Mouse (Mus musculus): Measurements from ENCODE around the gene Dennd1b. TPM values are rescaled to one million over a fixed set of nuclear protein-coding genes. Genes with fewer than 3 reads are reported as not detected.

Dennd1b gene
- polyA plus RNA-seq, 1 experiment from 2014 or later, result 14.3 TPM

DNA sequence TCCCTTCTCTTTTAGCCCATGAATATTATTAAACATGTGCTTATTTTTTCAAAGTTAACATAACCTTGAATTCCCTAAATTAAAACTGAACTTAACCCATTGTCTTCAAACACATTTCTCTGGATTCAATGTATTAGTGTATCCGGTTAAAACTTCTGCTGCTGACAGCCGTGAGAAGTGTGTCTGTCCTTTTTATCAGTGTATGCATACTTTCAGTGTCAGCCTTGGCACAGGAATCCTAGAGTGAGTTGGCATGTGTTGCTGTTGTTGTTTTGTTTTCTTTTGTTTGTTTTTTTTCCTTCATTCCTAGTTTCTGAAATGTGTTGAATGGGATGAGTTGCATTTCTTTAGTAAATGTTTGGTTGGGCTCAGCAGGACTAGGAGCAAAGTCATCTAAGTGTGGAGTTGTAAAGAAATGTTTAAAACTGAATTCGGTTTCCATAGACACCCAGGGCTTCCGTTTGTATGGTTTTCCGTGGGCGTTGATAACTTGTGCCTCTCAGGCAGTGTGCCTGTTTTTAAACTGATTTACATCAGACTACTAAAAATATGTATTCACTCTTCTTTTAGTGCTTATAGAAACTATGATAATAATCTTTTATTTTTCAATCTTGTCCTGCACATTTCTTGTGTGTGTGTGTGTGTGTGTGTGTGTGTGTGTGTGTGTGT lies 217.4 kb downstream of the Dennd1b start:
- Histone ChIP-seq H3K4me1 (ENCODE audit: control insufficient read depth, insufficient read depth, low read length) (peaks cover 4% of the 10 kb centered on the region; the same call in 1 of the 2 replicates), H3K36me3 (ENCODE audit: control insufficient read depth, insufficient read depth, low read length) (no peaks in the 10 kb centered on the region), H3K4me3 (ENCODE audit: low read depth, low read length) (no peak overlapping the region), H3K4me2 (no peak overlapping the region), H3K9me3 (replicated peaks; ENCODE audit: control insufficient read depth, low read length) (no peaks in the 10 kb centered on the region), H3K27me3 (ENCODE audit: control insufficient read depth, insufficient read depth, low read length) (no peaks in the 10 kb centered on the region), H3K27ac (ENCODE audit: low read depth, low read length) (no peak overlapping the region), H3K9ac (ENCODE audit: low read depth, low read length) (no peak overlapping the region)
- 40% methylated on average over 6 of the region's 6 CpGs for WGBS (ENCODE audit: insufficient replicate concordance)
- no peak for ATAC-seq (replicated peaks; ENCODE audit: insufficient number of reproducible peaks, low FRiP score, low TSS enrichment)

DNA sequence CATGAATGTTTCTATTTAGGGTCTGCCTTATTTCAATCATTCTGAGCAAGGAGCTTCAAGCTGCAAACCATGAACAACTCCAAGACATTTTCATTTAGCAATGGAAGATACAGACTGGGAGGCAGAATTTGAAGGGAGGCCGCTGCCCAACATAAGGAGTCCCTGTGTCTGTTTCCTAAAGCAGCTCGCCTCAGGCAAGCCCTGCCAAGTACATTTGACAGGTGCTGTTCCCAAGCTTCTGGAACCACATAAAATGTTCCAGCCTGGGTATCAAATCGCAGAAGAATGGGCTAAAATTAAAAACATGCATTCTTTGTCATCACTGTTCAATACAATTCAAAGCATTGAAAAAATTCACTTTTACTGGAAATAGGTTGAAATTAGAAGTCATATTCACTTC lies 229.4 kb downstream of the Dennd1b start:
- peaks cover 8% of the 10 kb centered on the region; the same call in 1 of the 2 replicates for H3K4me1 ChIP-seq (ENCODE audit: control insufficient read depth, insufficient read depth, low read length)
- no peaks in the 10 kb centered on the region for H3K27me3 ChIP-seq (ENCODE audit: control insufficient read depth, insufficient read depth, low read length)
- no peak overlapping the region for H3K4me2 ChIP-seq
- no peak overlapping the region for H3K9ac ChIP-seq (ENCODE audit: low read depth, low read length)
- no peak for ATAC-seq (replicated peaks; ENCODE audit: insufficient number of reproducible peaks, low FRiP score, low TSS enrichment)
- H3K36me3 ChIP-seq (ENCODE audit: control insufficient read depth, insufficient read depth, low read length), result no peaks in the 10 kb centered on the region
- H3K9me3 ChIP-seq (replicated peaks; ENCODE audit: control insufficient read depth, low read length), result no peaks in the 10 kb centered on the region
- no peak overlapping the region for H3K27ac ChIP-seq (ENCODE audit: low read depth, low read length)
- WGBS (ENCODE audit: insufficient replicate concordance), result 61% methylated on average over 3 of the region's 3 CpGs
- H3K4me3 ChIP-seq (ENCODE audit: low read depth, low read length), result no peak overlapping the region

DNA sequence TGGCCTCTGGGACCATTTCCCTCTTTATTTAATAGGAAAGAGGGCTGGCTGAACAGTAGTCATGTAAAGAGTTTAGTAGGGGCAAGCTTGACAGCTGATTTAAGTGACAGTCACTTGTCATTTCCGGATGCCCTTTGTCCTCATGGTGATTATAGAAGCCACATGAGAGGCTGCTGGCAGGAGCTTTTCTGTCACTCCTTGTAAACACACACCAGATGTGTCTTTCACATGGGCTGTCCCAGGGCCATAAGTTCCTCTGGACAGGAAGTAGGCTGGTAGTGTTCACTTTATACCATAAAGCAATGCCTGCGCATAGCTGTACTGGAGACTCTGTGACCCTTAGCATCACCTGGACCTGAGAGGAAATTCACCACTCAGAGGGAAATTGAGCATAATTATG lies 230.8 kb downstream of the Dennd1b start:
- 55% methylated on average over 2 of the region's 2 CpGs for WGBS (ENCODE audit: insufficient replicate concordance)

GRCm38 (mm10) chr1:139194428-139195028 lies 231.3 kb downstream of the Dennd1b start:
- peaks cover 8% of the 10 kb centered on the region; the same call in 1 of the 2 replicates for H3K4me1 ChIP-seq (ENCODE audit: control insufficient read depth, insufficient read depth, low read length)
- 16% methylated on average over 5 of the region's 5 CpGs for WGBS (ENCODE audit: insufficient replicate concordance)
- no peak for ATAC-seq (replicated peaks; ENCODE audit: insufficient number of reproducible peaks, low FRiP score, low TSS enrichment)

More for the DNA sequence above, 230.8 kb downstream of the Dennd1b start:
- H3K4me2 ChIP-seq, result no peak overlapping the region
- H3K4me3 ChIP-seq (ENCODE audit: low read depth, low read length), result no peak overlapping the region
- no peaks in the 10 kb centered on the region for H3K27me3 ChIP-seq (ENCODE audit: control insufficient read depth, insufficient read depth, low read length)
- no peak overlapping the region for H3K27ac ChIP-seq (ENCODE audit: low read depth, low read length)
- no peak for ATAC-seq (replicated peaks; ENCODE audit: insufficient number of reproducible peaks, low FRiP score, low TSS enrichment)
- H3K9me3 ChIP-seq (replicated peaks; ENCODE audit: control insufficient read depth, low read length), result no peaks in the 10 kb centered on the region
- no peak overlapping the region for H3K9ac ChIP-seq (ENCODE audit: low read depth, low read length)
- peaks cover 8% of the 10 kb centered on the region; the same call in 1 of the 2 replicates for H3K4me1 ChIP-seq (ENCODE audit: control insufficient read depth, insufficient read depth, low read length)
- H3K36me3 ChIP-seq (ENCODE audit: control insufficient read depth, insufficient read depth, low read length), result no peaks in the 10 kb centered on the region

GRCm38 (mm10) chr1:139203026-139203425 lies 239.8 kb downstream of the Dennd1b start:
- H3K4me2 ChIP-seq, result no peak overlapping the region
- H3K36me3 ChIP-seq (ENCODE audit: control insufficient read depth, insufficient read depth, low read length), result no peaks in the 10 kb centered on the region
- H3K27ac ChIP-seq (ENCODE audit: low read depth, low read length), result no peak overlapping the region
- no peaks in the 10 kb centered on the region for H3K4me1 ChIP-seq (ENCODE audit: control insufficient read depth, insufficient read depth, low read length)
- H3K27me3 ChIP-seq (ENCODE audit: control insufficient read depth, insufficient read depth, low read length), result no peaks in the 10 kb centered on the region
- no peak for ATAC-seq (replicated peaks; ENCODE audit: insufficient number of reproducible peaks, low FRiP score, low TSS enrichment)
- H3K9me3 ChIP-seq (replicated peaks; ENCODE audit: control insufficient read depth, low read length), result no peaks in the 10 kb centered on the region
- WGBS (ENCODE audit: insufficient replicate concordance), result 42% methylated on average over 5 of the region's 5 CpGs
- no peak overlapping the region for H3K4me3 ChIP-seq (ENCODE audit: low read depth, low read length)
- no peak overlapping the region for H3K9ac ChIP-seq (ENCODE audit: low read depth, low read length)

More at GRCm38 (mm10) chr1:139194428-139195028, 231.3 kb downstream of the Dennd1b start:
- Histone ChIP-seq H3K9ac (ENCODE audit: low read depth, low read length) (no peak overlapping the region), H3K27me3 (ENCODE audit: control insufficient read depth, insufficient read depth, low read length) (no peaks in the 10 kb centered on the region), H3K9me3 (replicated peaks; ENCODE audit: control insufficient read depth, low read length) (no peaks in the 10 kb centered on the region), H3K27ac (ENCODE audit: low read depth, low read length) (no peak overlapping the region), H3K36me3 (ENCODE audit: control insufficient read depth, insufficient read depth, low read length) (no peaks in the 10 kb centered on the region), H3K4me2 (no peak overlapping the region), H3K4me3 (ENCODE audit: low read depth, low read length) (no peak overlapping the region)

- H3K4me3 ChIP-seq (ENCODE audit: low read depth, low read length), result no peak overlapping the region
- no peaks in the 10 kb centered on the region for H3K36me3 ChIP-seq (ENCODE audit: control insufficient read depth, insufficient read depth, low read length)
- WGBS (ENCODE audit: insufficient replicate concordance), result 71% methylated on average over 4 of the region's 4 CpGs
- H3K4me1 ChIP-seq (ENCODE audit: control insufficient read depth, insufficient read depth, low read length), result peaks cover 4% of the 10 kb centered on the region; the same call in 1 of the 2 replicates
- ATAC-seq (replicated peaks; ENCODE audit: insufficient number of reproducible peaks, low FRiP score, low TSS enrichment), result no peak
- no peaks in the 10 kb centered on the region for H3K9me3 ChIP-seq (replicated peaks; ENCODE audit: control insufficient read depth, low read length)
- H3K27ac ChIP-seq (ENCODE audit: low read depth, low read length), result no peak overlapping the region
- no peak overlapping the region for H3K9ac ChIP-seq (ENCODE audit: low read depth, low read length)
- no peak overlapping the region for H3K4me2 ChIP-seq
- no peaks in the 10 kb centered on the region for H3K27me3 ChIP-seq (ENCODE audit: control insufficient read depth, insufficient read depth, low read length)
Measured at GRCm38 (mm10) chr1:139206259-139206658, 243.0 kb downstream of the Dennd1b start.

DNA sequence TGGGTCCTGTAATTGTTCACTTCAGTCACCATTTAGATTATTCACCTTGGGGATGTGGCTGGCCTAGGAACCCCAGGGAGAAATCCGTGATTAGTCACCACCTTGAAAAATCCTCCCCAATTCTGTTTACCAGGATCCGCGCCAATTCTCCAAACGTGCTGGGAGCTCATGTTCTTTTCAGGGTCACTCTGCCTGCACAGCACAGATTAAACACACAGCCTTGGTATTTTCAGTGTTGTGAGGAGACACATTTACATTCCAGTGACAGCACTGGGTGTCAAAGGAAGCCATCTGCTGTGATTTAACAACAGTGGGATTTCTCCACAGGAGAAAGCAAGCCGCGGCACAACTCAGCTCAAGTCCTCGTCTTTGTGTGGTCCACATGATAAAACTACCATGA lies 246.6 kb downstream of the Dennd1b start:
- WGBS (ENCODE audit: insufficient replicate concordance), result 35% methylated on average over 7 of the region's 7 CpGs
- ATAC-seq (replicated peaks; ENCODE audit: insufficient number of reproducible peaks, low FRiP score, low TSS enrichment), result no peak
- Histone ChIP-seq H3K36me3 (ENCODE audit: control insufficient read depth, insufficient read depth, low read length) (no peaks in the 10 kb centered on the region), H3K4me3 (ENCODE audit: low read depth, low read length) (no peak overlapping the region), H3K4me2 (no peak overlapping the region), H3K27me3 (ENCODE audit: control insufficient read depth, insufficient read depth, low read length) (no peaks in the 10 kb centered on the region), H3K9ac (ENCODE audit: low read depth, low read length) (no peak overlapping the region), H3K4me1 (ENCODE audit: control insufficient read depth, insufficient read depth, low read length) (peaks cover 4% of the 10 kb centered on the region; the same call in 1 of the 2 replicates), H3K27ac (ENCODE audit: low read depth, low read length) (no peak overlapping the region), H3K9me3 (replicated peaks; ENCODE audit: control insufficient read depth, low read length) (no peaks in the 10 kb centered on the region)

DNA sequence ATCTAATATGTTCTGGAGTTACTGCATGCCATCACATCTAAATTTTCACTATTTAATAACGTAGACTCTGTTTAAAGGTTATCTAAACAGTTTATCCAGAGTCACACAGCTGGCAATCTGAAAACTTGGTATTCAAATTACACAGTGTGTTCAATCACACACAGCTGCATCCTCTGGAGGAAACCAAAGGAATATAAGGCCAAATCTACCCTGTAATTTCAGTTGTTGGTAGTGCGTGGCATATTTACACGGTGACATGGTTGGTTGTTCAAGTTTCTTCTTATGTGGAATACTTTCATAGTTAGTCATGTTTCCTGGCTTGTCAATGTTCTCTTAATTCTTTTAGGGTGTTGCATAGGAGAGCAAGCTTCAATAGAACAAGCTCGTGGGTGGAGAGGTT lies 247.3 kb downstream of the Dennd1b start:
- H3K36me3 ChIP-seq (ENCODE audit: control insufficient read depth, insufficient read depth, low read length), result no peaks in the 10 kb centered on the region
- H3K4me3 ChIP-seq (ENCODE audit: low read depth, low read length), result no peak overlapping the region
- H3K9ac ChIP-seq (ENCODE audit: low read depth, low read length), result no peak overlapping the region
- ATAC-seq (replicated peaks; ENCODE audit: insufficient number of reproducible peaks, low FRiP score, low TSS enrichment), result no peak
- 71% methylated on average over 4 of the region's 4 CpGs for WGBS (ENCODE audit: insufficient replicate concordance)
- H3K9me3 ChIP-seq (replicated peaks; ENCODE audit: control insufficient read depth, low read length), result no peaks in the 10 kb centered on the region
- no peak overlapping the region for H3K4me2 ChIP-seq
- H3K4me1 ChIP-seq (ENCODE audit: control insufficient read depth, insufficient read depth, low read length), result peaks cover 4% of the 10 kb centered on the region; the same call in 1 of the 2 replicates
- H3K27ac ChIP-seq (ENCODE audit: low read depth, low read length), result no peak overlapping the region
- no peaks in the 10 kb centered on the region for H3K27me3 ChIP-seq (ENCODE audit: control insufficient read depth, insufficient read depth, low read length)

GRCm38 (mm10) chr1:139215311-139215710 lies 252.1 kb downstream of the Dennd1b start:
- H3K36me3 ChIP-seq (ENCODE audit: control insufficient read depth, insufficient read depth, low read length), result no peaks in the 10 kb centered on the region
- H3K9me3 ChIP-seq (replicated peaks; ENCODE audit: control insufficient read depth, low read length), result no peaks in the 10 kb centered on the region
- no peak for ATAC-seq (replicated peaks; ENCODE audit: insufficient number of reproducible peaks, low FRiP score, low TSS enrichment)
- H3K4me3 ChIP-seq (ENCODE audit: low read depth, low read length), result no peak overlapping the region
- H3K4me1 ChIP-seq (ENCODE audit: control insufficient read depth, insufficient read depth, low read length), result no peaks in the 10 kb centered on the region
- no peak overlapping the region for H3K9ac ChIP-seq (ENCODE audit: low read depth, low read length)
- no peak overlapping the region for H3K27ac ChIP-seq (ENCODE audit: low read depth, low read length)
- H3K27me3 ChIP-seq (ENCODE audit: control insufficient read depth, insufficient read depth, low read length), result no peaks in the 10 kb centered on the region
- WGBS (ENCODE audit: insufficient replicate concordance), result 71% methylated on average over 8 of the region's 8 CpGs
- no peak overlapping the region for H3K4me2 ChIP-seq
